Mouse (Mus musculus): ENCODE measurements around the gene Cdc37. TPM values are rescaled to one million over a fixed set of nuclear protein-coding genes. Genes with fewer than 3 reads are reported as not detected.

Cdc37 gene
- total and polyA plus RNA-seq, 3 experiments, result 779 to 1,631 (median 914) TPM

- H3K4me1 ChIP-seq (ENCODE audit: control insufficient read depth in 1 of 2, insufficient read depth in 2 of 2, low read length in 2 of 2), result peaks cover 25 to 42% of the 10 kb centered on the region in 2 experiments
- peak overlapping the region; percentile 82 for H3K9ac ChIP-seq (ENCODE audit: control insufficient read depth, low read depth, low read length, poor library complexity, severe bottlenecking)
- no peaks in the 10 kb centered on the region for H3K27me3 ChIP-seq (ENCODE audit: control insufficient read depth in 1 of 2, insufficient read depth in 2 of 2, low read length in 2 of 2)
- TF ChIP-seq UBTF (IDR thresholded peaks at IDR 0.05; ENCODE audit: borderline replicate concordance, insufficient read depth, low read depth, low read length) (peak; percentile 97), EP300 (IDR thresholded peaks at IDR 0.05; ENCODE audit: low read depth in 1 of 2, low read length in 2 of 2) (no peak), BHLHE40 (IDR thresholded peaks at IDR 0.05; ENCODE audit: borderline replicate concordance, low read depth, low read length) (no peak), TBP (IDR thresholded peaks at IDR 0.05; ENCODE audit: low read depth, low read length) (peak; percentile 97), CTCF (IDR thresholded peaks at IDR 0.05 in 2 of 3, conservative IDR thresholded peaks at IDR 0.05 in 1 of 3; ENCODE audit: control insufficient read depth in 1 of 3, insufficient read depth in 1 of 3, low read depth in 2 of 3, low read length in 3 of 3, poor library complexity in 1 of 3, severe bottlenecking in 1 of 3) (peak in 1 of 3 experiments; percentile 100; a peak in 2 of 6 replicates), POLR2A (IDR thresholded peaks at IDR 0.05; ENCODE audit: control insufficient read depth in 1 of 2, insufficient read depth in 1 of 2, low read depth in 1 of 2, low read length in 2 of 2, poor library complexity in 1 of 2) (peak in 1 of 2 experiments; percentile 82; a peak in 2 of 4 replicates), POLR2AphosphoS5 (IDR thresholded peaks at IDR 0.05; ENCODE audit: borderline replicate concordance, low read depth, low read length) (peak; percentile 55; the same call in 1 of the 2 replicates), TAL1 (IDR thresholded peaks at IDR 0.05; ENCODE audit: low read length) (peak; percentile 81), GATA1 (IDR thresholded peaks at IDR 0.05; ENCODE audit: low read depth, low read length) (peak; percentile 79)
- DNase-seq (ENCODE audit: low read depth, low spot score), result peak; percentile 100
- peaks cover 0 to 29% of the 10 kb centered on the region in 2 experiments; a peak in 2 of 4 replicates for H3K36me3 ChIP-seq (ENCODE audit: control insufficient read depth in 1 of 2, insufficient read depth in 2 of 2, low read length in 2 of 2)
- peak overlapping the region; percentile 71 to 81 for H3K4me3 ChIP-seq (ENCODE audit: control insufficient read depth in 1 of 2, insufficient read depth in 1 of 2, low read depth in 2 of 2, low read length in 2 of 2)
- H3K9me3 ChIP-seq (replicated peaks; ENCODE audit: insufficient read depth, low read length), result no peaks in the 10 kb centered on the region
- peaks cover 41% of the 10 kb centered on the region for H3K79me2 ChIP-seq (ENCODE audit: control insufficient read depth, insufficient read depth, low read length, poor library complexity)
- peak overlapping the region; percentile 79 for H3K27ac ChIP-seq (ENCODE audit: control insufficient read depth, low read depth, low read length)
Measured at GRCm38 (mm10) chr9:21168161-21169123, 18.7 kb upstream of the Cdc37 start.

- DNase-seq (ENCODE audit: low read depth, low spot score), result peak; percentile 95
- H3K27me3 ChIP-seq (ENCODE audit: control insufficient read depth in 1 of 2, insufficient read depth in 2 of 2, low read length in 2 of 2), result no peaks in the 10 kb centered on the region
- H3K9me3 ChIP-seq (replicated peaks; ENCODE audit: insufficient read depth, low read length), result no peaks in the 10 kb centered on the region
- peak overlapping the region; percentile 82 for H3K9ac ChIP-seq (ENCODE audit: control insufficient read depth, low read depth, low read length, poor library complexity, severe bottlenecking)
- H3K4me1 ChIP-seq (ENCODE audit: control insufficient read depth in 1 of 2, insufficient read depth in 2 of 2, low read length in 2 of 2), result peaks cover 22 to 37% of the 10 kb centered on the region in 2 experiments
- H3K79me2 ChIP-seq (ENCODE audit: control insufficient read depth, insufficient read depth, low read length, poor library complexity), result peaks cover 37% of the 10 kb centered on the region
- TF ChIP-seq GATA1 (IDR thresholded peaks at IDR 0.05; ENCODE audit: low read depth, low read length), result peak; percentile 93
- no peak for TF ChIP-seq HCFC1 (IDR thresholded peaks at IDR 0.05; ENCODE audit: low read depth, low read length)
- TF ChIP-seq GABPA (IDR thresholded peaks at IDR 0.05; ENCODE audit: low read depth, low read length), result no peak
- TF ChIP-seq POLR2AphosphoS5 (IDR thresholded peaks at IDR 0.05; ENCODE audit: borderline replicate concordance, low read depth, low read length), result peak; percentile 61; the same call in 1 of the 2 replicates
- no peak for TF ChIP-seq MEF2A (IDR thresholded peaks at IDR 0.05; ENCODE audit: extremely low read depth, insufficient replicate concordance, low read depth, low read length, poor library complexity, severe bottlenecking)
- TF ChIP-seq EP300 (IDR thresholded peaks at IDR 0.05; ENCODE audit: low read depth in 1 of 2, low read length in 2 of 2), result no peak
- TF ChIP-seq BHLHE40 (IDR thresholded peaks at IDR 0.05; ENCODE audit: borderline replicate concordance, low read depth, low read length), result no peak
- no peak for TF ChIP-seq RAD21 (IDR thresholded peaks at IDR 0.05; ENCODE audit: low read depth, low read length)
- TF ChIP-seq CTCF (IDR thresholded peaks at IDR 0.05 in 2 of 3, conservative IDR thresholded peaks at IDR 0.05 in 1 of 3; ENCODE audit: control insufficient read depth in 1 of 3, insufficient read depth in 1 of 3, low read depth in 2 of 3, low read length in 3 of 3, poor library complexity in 1 of 3, severe bottlenecking in 1 of 3), result no peak
- peak; percentile 66 for TF ChIP-seq TAL1 (IDR thresholded peaks at IDR 0.05; ENCODE audit: low read length)
- TF ChIP-seq ETS1 (IDR thresholded peaks at IDR 0.05; ENCODE audit: low read depth, low read length), result no peak
- peak; percentile 90 for TF ChIP-seq TBP (IDR thresholded peaks at IDR 0.05; ENCODE audit: low read depth, low read length)
- peak in 1 of 2 experiments; percentile 50; a peak in 1 of 4 replicates for TF ChIP-seq POLR2A (IDR thresholded peaks at IDR 0.05; ENCODE audit: control insufficient read depth in 1 of 2, insufficient read depth in 1 of 2, low read depth in 1 of 2, low read length in 2 of 2, poor library complexity in 1 of 2)
- TF ChIP-seq ELF1 (IDR thresholded peaks at IDR 0.05; ENCODE audit: low read depth, low read length), result no peak
- no peak for TF ChIP-seq KAT2A (conservative IDR thresholded peaks at IDR 0.05; ENCODE audit: low read depth, low read length)
- peak overlapping the region; percentile 79 for H3K27ac ChIP-seq (ENCODE audit: control insufficient read depth, low read depth, low read length)
- H3K4me3 ChIP-seq (ENCODE audit: control insufficient read depth in 1 of 2, insufficient read depth in 1 of 2, low read depth in 2 of 2, low read length in 2 of 2), result peak overlapping the region; percentile 71 to 81
- H3K36me3 ChIP-seq (ENCODE audit: control insufficient read depth in 1 of 2, insufficient read depth in 2 of 2, low read length in 2 of 2), result peaks cover 0 to 25% of the 10 kb centered on the region in 2 experiments; a peak in 2 of 4 replicates
Measured at GRCm38 (mm10) chr9:21167140-21168097, 17.6 kb upstream of the Cdc37 start.
